Mouse (Mus musculus) kidney, embryonic 15.5 days (tissue): Measurements from ENCODE around the gene Sbds. TPM values are rescaled to one million over a fixed set of nuclear protein-coding genes. Genes with fewer than 3 reads are reported as not detected.

Source experiments
- ATAC-seq: fragments of 200-750 bp; cut with Nextera tagmentation; replicated peaks from 2 replicates; pipeline ENCODE4 v1.8.0; 2017; ENCODE audit warnings: moderate TSS enrichment; ENCODE audit not compliant: low FRiP score
- H3K27ac ChIP-seq: fragments of 300-500 bp; sonication (generic); 2 replicates; pipeline ENCODE4 v1.5.1; 2015; ENCODE audit warnings: mild to moderate bottlenecking, inconsistent platforms
- H3K27me3 ChIP-seq: fragments of 300-500 bp; sonication (generic); 2 replicates; pipeline ENCODE4 v1.6.1; 2015; ENCODE audit warnings: inconsistent platforms
- H3K36me3 ChIP-seq: fragments of 300-500 bp; sonication (generic); 2 replicates; pipeline ENCODE4 v1.6.1; 2015; ENCODE audit warnings: inconsistent platforms
- H3K4me1 ChIP-seq: fragments of 300-500 bp; sonication (generic); 2 replicates; pipeline ENCODE4 v1.6.1; 2015; ENCODE audit warnings: inconsistent platforms
- H3K4me2 ChIP-seq: fragments of 300-500 bp; sonication (generic); 2 replicates; pipeline ENCODE4 v1.6.1; 2015; ENCODE audit warnings: moderate library complexity, mild to moderate bottlenecking, inconsistent platforms
- H3K4me3 ChIP-seq: fragments of 300-500 bp; sonication (generic); replicated peaks from 2 replicates; pipeline ENCODE4 v1.5.1; 2015; ENCODE audit warnings: mild to moderate bottlenecking, inconsistent platforms
- H3K9ac ChIP-seq: fragments of 300-500 bp; sonication (generic); 2 replicates; pipeline ENCODE4 v1.6.1; 2015; ENCODE audit warnings: mild to moderate bottlenecking, inconsistent platforms
- H3K9me3 ChIP-seq: fragments of 300-500 bp; sonication (generic); replicated peaks from 2 replicates; pipeline ENCODE4 v1.6.1; 2016; ENCODE audit warnings: inconsistent platforms
- WGBS: fragments of 180-500 bp; shearing (Covaris S2); methylation state at CpG from one replicate; pipeline ENCODE4 v1.1.7; 2015; ENCODE audit warnings: mixed read lengths; 5-methylcytosine and 5-hydroxymethylcytosine counted together
- polyA plus RNA-seq: library from polyadenylated mRNA; unstranded; fragments of >200 nt; fragmentation: Nextera tagmentation; extraction: Ambion mirVana; gene quantifications from 2 replicates; pipeline ENCODE4 v1.2.1, GENCODE M21; 2015

Sbds gene
- polyA plus RNA-seq, 1 experiment from 2014 or later: 75.3 TPM

DNA sequence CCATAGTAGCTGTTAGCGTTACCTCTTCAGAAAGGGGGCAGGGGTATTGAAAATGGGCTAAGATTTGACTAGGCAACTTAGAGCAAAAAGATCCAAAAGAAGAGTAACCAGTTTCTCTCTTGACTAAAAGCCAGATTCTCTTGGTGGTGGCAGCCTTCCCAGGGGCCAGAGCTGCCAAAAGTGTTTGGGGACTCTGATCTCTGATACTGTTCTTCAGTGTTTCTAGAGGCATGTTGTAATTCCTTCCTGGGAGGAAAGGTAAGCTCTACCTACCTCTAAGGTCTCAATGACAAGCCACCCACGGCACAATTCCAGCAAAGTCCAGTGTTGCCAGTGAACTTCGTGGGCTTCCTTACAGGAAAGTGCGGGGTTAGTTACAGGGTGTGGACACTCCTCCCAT lies 37.9 kb downstream of the Sbds start:
- no peak overlapping the region for H3K4me2 ChIP-seq
- H3K27ac ChIP-seq: no peak overlapping the region
- no peaks in the 10 kb centered on the region for H3K9me3 ChIP-seq
- H3K4me3 ChIP-seq: no peak overlapping the region
- no peaks in the 10 kb centered on the region for H3K27me3 ChIP-seq
- peaks cover 26% of the 10 kb centered on the region for H3K36me3 ChIP-seq
- 89% methylated on average over 4 of the region's 4 CpGs for WGBS
- no peak for ATAC-seq
- peaks cover 10% of the 10 kb centered on the region for H3K4me1 ChIP-seq
- H3K9ac ChIP-seq: no peak overlapping the region

DNA sequence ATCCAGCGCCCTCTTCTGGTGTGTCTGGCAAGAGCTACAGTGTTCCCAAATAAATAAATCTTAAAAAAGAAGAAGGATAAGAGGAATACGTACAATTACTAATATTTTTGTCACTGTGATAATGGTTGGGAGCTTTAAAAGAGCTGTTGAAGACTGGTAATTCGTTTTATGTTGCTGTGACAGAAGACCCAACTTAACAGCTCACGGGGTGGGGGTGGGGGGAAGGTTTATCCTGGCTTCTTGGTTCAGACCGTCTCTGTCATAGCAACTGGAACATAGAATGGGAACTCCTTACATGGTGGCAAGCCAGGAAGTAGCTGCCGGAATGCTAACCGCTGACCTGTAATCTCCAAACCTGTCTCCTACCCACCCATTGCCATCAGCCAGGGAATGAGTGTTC lies 38.5 kb downstream of the Sbds start, which contains the start of gene Tmem248:
TSS of gene Tmem248 (plus strand) at position 301 of the 400 bp plus-strand sequence.
- no peaks in the 10 kb centered on the region for H3K9me3 ChIP-seq
- H3K4me2 ChIP-seq: no peak within 1 kb of the TSS
- H3K4me3 ChIP-seq: no peak within 1 kb of the TSS
- H3K36me3 ChIP-seq: peaks cover 32% of the 10 kb centered on the region
- no peaks in the 10 kb centered on the region for H3K27me3 ChIP-seq
- WGBS: 85% methylated on average over 7 of the region's 7 CpGs
- no peak within 1 kb of the TSS for H3K27ac ChIP-seq
- H3K9ac ChIP-seq: no peak within 1 kb of the TSS
- H3K4me1 ChIP-seq: peaks cover 10% of the 10 kb centered on the region
- ATAC-seq: no peak

DNA sequence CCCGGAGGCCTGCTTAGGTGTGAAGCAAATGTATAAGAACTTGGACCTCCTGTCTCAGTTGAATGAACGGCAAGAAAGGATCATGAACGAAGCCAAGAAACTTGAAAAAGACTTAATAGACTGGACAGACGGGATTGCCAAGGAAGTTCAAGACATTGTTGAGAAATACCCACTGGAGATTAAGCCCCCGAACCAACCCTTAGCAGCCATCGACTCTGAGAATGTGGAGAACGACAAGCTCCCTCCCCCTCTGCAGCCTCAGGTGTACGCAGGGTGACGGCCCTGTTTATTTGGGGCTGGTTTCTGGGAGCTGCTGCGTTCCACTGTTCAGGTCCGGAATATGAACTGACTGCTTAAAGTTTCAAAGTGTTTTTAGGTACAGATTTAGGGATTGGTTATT lies 42.4 kb downstream of the Sbds start:
- peaks cover 68% of the 10 kb centered on the region for H3K36me3 ChIP-seq
- no peaks in the 10 kb centered on the region for H3K4me1 ChIP-seq
- no peak overlapping the region for H3K4me3 ChIP-seq
- no peak for ATAC-seq
- H3K4me2 ChIP-seq: no peak overlapping the region
- H3K9ac ChIP-seq: no peak overlapping the region
- WGBS: 87% methylated on average over 11 of the region's 11 CpGs
- H3K9me3 ChIP-seq: no peaks in the 10 kb centered on the region
- no peak overlapping the region for H3K27ac ChIP-seq
- no peaks in the 10 kb centered on the region for H3K27me3 ChIP-seq

DNA sequence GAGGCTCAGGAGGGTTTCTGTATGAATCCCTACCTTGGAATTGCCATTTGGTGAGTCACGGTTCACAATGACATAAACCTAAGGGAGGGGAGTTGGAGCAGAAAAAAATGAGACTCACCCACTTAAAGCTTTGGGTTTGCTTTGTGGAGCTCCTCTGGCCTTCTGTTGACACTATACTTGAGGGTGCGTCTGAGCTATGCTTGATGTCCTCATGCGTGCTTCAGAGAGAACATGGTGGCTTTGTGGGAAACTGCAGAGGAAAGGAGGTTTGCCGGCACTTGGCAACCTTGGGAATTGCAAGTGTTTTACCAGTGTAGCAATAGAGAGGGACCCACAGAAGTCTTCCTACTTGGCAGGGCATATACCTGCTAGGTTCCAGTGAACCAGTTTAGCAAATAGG lies 48.0 kb downstream of the Sbds start:
- Histone ChIP-seq H3K27ac (no peak overlapping the region), H3K4me2 (no peak overlapping the region), H3K9me3 (no peaks in the 10 kb centered on the region), H3K9ac (no peak overlapping the region), H3K36me3 (peaks cover 86% of the 10 kb centered on the region), H3K4me1 (no peaks in the 10 kb centered on the region), H3K4me3 (no peak overlapping the region), H3K27me3 (no peaks in the 10 kb centered on the region)
- WGBS: 94% methylated on average over 4 of the region's 4 CpGs
- ATAC-seq: no peak

DNA sequence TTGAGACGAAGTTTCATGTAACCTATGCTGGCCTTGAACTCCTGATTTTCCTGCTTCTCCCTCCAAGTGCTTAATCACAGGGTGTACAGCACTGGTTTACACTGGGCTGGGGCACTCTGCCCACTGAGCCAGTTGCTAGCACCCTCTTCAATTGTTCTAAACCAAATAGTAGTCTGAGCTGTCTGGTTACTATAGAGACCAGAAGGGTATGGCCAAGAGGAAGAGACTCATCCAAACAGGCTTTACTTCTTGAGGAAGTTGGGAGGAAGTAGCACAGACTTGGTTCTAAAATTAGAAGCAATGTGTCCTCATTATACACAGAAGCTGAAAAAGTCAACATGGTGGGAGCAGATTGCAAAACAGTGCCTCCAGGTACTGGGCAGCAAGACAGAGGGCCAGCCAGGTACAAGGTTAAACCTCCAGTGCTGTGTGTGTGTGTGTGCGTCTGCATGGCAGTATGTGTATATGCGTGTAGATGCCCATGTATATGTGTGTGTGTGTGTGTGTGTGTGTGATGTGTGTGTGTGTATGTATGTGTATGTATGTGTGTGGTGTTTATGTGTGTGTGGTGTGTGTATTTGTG lies 49.8 kb downstream of the Sbds start:
- Histone ChIP-seq H3K27me3 (no peaks in the 10 kb centered on the region), H3K4me2 (no peak overlapping the region), H3K36me3 (peaks cover 80% of the 10 kb centered on the region), H3K9ac (no peak overlapping the region), H3K27ac (no peak overlapping the region), H3K9me3 (no peaks in the 10 kb centered on the region), H3K4me1 (0 out of 2 replicates have a peak, but pooled peaks cover 2% of the 10 kb centered on the region), H3K4me3 (no peak overlapping the region)
- WGBS: 89% methylated on average over 3 of the region's 3 CpGs
- ATAC-seq: no peak

DNA sequence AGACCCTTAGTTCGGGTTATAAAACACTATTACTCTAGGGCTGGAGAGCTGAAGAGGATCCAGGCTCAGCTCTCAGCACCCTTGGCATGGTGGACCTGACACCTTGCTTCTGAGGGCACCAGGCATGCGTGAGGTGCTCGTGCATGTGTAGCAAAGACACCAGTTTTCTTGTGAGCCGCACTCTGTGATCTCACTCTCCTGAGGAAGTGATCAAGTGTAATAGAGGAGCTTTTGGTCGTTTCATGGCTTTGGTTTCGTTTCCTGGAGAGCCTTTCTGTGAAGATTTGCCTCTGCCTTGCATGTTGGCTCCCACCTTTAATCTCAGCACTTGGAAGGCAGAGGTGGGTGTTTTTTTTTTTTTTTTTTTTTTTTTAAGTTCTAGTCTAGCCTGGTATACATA lies 50.8 kb downstream of the Sbds start:
- Histone ChIP-seq H3K27ac (no peak overlapping the region), H3K4me3 (no peak overlapping the region), H3K27me3 (no peaks in the 10 kb centered on the region), H3K9me3 (no peaks in the 10 kb centered on the region), H3K36me3 (peaks cover 77% of the 10 kb centered on the region), H3K4me1 (0 out of 2 replicates have a peak, but pooled peaks cover 3% of the 10 kb centered on the region), H3K9ac (no peak overlapping the region), H3K4me2 (no peak overlapping the region)
- WGBS: 71% methylated on average over 6 of the region's 6 CpGs
- ATAC-seq: no peak

DNA sequence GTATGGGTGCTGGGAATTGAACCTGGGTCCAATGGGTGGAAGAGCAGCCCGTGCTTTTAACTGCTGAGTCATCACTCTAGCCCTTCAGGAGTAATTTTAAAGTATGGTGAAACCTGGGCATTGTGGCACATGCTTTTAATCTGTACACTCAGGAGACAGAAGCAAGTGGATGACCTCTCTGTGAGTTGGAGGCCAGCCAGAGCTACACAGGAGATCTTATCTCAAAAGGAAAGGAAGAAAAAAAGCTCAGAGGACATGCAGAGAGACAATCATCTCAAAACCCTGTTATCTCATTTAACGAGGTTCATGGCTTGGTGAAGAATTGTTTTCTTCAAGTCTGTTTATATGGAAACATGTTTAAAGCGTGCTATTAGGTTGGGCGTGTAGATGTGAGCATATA lies 51.4 kb downstream of the Sbds start:
- H3K9ac ChIP-seq: no peak overlapping the region
- H3K4me1 ChIP-seq: 0 out of 2 replicates have a peak, but pooled peaks cover 3% of the 10 kb centered on the region
- no peaks in the 10 kb centered on the region for H3K9me3 ChIP-seq
- H3K27ac ChIP-seq: no peak overlapping the region
- no peak overlapping the region for H3K4me3 ChIP-seq
- peaks cover 75% of the 10 kb centered on the region for H3K36me3 ChIP-seq
- 81% methylated on average over 4 of the region's 4 CpGs for WGBS
- H3K4me2 ChIP-seq: no peak overlapping the region
- ATAC-seq: no peak
- no peaks in the 10 kb centered on the region for H3K27me3 ChIP-seq

DNA sequence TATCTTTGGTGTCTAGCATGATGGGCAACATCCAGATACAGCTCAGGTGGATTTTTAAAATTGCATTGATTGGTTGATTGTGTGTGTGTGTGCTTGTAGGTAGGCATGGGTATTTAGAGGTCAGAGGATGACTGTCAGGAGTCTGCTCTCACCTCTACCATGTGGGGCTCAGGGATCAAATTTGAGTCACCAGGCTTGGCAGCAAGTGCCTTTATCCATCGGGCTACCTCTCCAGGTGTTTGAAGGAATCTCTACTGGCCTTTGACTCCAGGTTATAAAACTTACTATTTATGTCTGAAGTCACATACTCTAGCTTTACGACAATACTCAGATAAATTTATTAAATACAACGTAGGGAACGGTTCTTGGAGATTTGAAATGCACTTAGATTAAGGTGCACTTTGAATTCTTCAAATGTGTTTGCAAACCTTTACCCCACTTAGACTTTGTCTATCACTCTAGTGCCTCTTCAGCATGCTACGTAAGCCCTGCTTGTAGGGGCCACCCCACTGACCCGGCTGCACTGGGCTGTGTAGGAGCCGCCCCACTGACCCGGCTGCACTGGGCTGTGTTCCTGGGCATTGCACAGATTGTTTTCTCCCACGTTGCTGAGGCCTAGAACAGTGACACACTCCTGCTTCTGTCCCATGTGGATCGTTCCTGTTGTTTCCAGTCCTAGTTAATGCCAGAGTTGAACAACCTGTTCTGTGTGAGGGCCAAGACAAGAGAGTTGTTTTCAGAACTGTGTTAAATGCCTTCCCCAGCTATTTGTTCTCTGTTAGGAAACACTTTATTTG lies 54.9 kb downstream of the Sbds start:
- Histone ChIP-seq H3K9ac (no peak overlapping the region), H3K27ac (peak overlapping the region; percentile 11; the same call in 1 of the 2 replicates), H3K36me3 (peaks cover 71% of the 10 kb centered on the region), H3K27me3 (no peaks in the 10 kb centered on the region), H3K4me3 (no peak overlapping the region), H3K9me3 (no peaks in the 10 kb centered on the region), H3K4me2 (no peak overlapping the region), H3K4me1 (0 out of 2 replicates have a peak, but pooled peaks cover 3% of the 10 kb centered on the region)
- ATAC-seq: no peak; the same call in 1 of the 2 replicates
- WGBS: 49% methylated on average over 10 of the region's 10 CpGs

DNA sequence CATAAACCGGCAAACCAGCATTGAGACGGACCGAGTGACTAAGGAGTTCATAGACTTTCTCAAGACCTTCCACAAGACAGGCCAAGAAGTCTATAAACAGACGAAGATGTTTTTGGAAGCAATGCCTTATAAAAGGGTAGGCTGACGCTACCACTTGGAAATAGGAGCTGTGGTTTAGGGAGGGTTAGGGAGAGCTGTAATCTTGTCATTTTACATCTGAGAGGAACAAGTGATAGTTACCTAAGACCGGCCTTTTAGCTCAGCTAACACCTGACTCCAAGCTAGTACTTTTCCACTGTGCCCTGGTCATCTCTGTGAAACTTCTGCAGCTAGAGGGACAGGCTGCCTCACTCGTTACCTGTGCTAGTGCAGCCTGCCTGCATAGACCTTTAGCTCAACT lies 57.3 kb downstream of the Sbds start:
- Histone ChIP-seq H3K36me3 (peaks cover 76% of the 10 kb centered on the region), H3K9ac (no peak overlapping the region), H3K9me3 (no peaks in the 10 kb centered on the region), H3K4me1 (peaks cover 8% of the 10 kb centered on the region; the same call in 1 of the 2 replicates), H3K4me3 (no peak overlapping the region), H3K4me2 (no peak overlapping the region), H3K27me3 (no peaks in the 10 kb centered on the region), H3K27ac (no peak overlapping the region)
- 67% methylated on average over 7 of the region's 7 CpGs for WGBS
- ATAC-seq: no peak

DNA sequence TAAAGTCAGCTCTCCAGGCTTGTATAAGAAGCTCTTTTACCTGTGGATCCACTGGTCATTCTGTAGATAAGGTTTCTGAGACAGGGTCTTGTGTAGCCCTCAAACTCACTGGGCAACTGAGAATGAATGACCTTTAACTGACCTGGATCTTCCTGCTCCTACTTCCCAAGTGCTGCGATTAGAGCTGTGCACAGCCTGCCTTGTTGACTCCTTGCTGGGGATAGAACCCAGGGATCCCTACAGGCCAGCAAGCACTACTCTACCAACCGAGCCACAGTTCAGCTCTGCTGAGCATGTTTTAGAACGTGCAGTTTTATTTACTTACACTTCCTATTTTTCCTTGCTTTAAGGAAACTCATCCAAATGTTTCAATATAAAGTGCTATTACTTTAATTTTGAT lies 57.9 kb downstream of the Sbds start:
- Histone ChIP-seq H3K36me3 (peaks cover 74% of the 10 kb centered on the region), H3K9ac (no peak overlapping the region), H3K4me1 (peaks cover 8% of the 10 kb centered on the region; the same call in 1 of the 2 replicates), H3K4me2 (no peak overlapping the region), H3K4me3 (no peak overlapping the region), H3K27me3 (no peaks in the 10 kb centered on the region), H3K27ac (peak overlapping the region; percentile 37; the same call in 1 of the 2 replicates), H3K9me3 (no peaks in the 10 kb centered on the region)
- WGBS: 60% methylated on average over 3 of the region's 3 CpGs
- no peak for ATAC-seq

DNA sequence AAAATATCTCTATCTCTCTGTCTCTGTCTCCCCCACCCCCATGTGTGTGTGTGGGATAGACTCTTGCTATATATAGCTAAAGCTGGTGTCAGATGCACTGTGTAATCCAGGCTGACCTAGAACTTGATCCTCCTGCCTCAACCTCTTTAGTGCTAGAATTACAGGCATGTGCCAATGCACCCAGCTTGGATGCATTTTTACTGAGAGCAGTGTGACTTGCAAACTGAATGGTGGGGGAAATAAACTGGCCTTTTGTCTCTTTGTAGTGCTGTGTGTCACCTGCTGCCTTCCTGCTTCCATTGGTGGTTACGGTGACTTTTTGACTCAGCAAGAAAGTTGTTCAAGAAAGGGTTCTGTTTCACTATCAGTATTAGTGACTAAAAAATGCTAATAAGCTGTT lies 59.0 kb downstream of the Sbds start:
- 62% methylated on average over 1 of the region's 1 CpGs for WGBS
- H3K4me3 ChIP-seq: no peak overlapping the region
- peak; percentile 65; the same call in 1 of the 2 replicates for ATAC-seq

More for the DNA sequence above, 59.0 kb downstream of the Sbds start:
- Histone ChIP-seq H3K9ac (no peak overlapping the region), H3K4me1 (peaks cover 8% of the 10 kb centered on the region; the same call in 1 of the 2 replicates), H3K27me3 (no peaks in the 10 kb centered on the region), H3K9me3 (no peaks in the 10 kb centered on the region), H3K36me3 (peaks cover 77% of the 10 kb centered on the region), H3K4me2 (no peak overlapping the region), H3K27ac (peak overlapping the region; percentile 42)
